Mouse (Mus musculus): ENCODE data around the gene Ndufb3. TPM values are rescaled to one million over a fixed set of nuclear protein-coding genes. Genes with fewer than 3 reads are reported as not detected.

The Ndufb3 gene
- polyA plus RNA-seq (2012; ENCODE audit: low replicate concordance): 2.1 and 5.0 TPM in 2 replicates

GRCm38 (mm10) chr1:58586171-58586997 lies at the start of gene Ndufb3, which contains the start of gene Fam126b:
TSS of gene Ndufb3 (plus strand) at chr1:58586384.
TSS of gene Fam126b (minus strand) at chr1:58586323.

Other genes with a start within 250 kb of the Ndufb3 start
- gene Bzw1, start 193.5 kb upstream of the Ndufb3 start, polyA plus RNA-seq (2012; ENCODE audit: low replicate concordance): 2.6 and 13.4 TPM in 2 replicates
- gene Clk1, start 162.3 kb upstream of the Ndufb3 start, polyA plus RNA-seq (2012; ENCODE audit: low replicate concordance): 13.8 and 19.6 TPM in 2 replicates
- 0.64 and 4.4 TPM in 2 replicates for gene Nif3l1, start 141.2 kb upstream of the Ndufb3 start, polyA plus RNA-seq (2012; ENCODE audit: low replicate concordance)
- gene Ppil3, start 140.9 kb upstream of the Ndufb3 start, polyA plus RNA-seq (2012; ENCODE audit: low replicate concordance): 2.8 and 4.9 TPM in 2 replicates
- gene Orc2, start 81.3 kb upstream of the Ndufb3 start, polyA plus RNA-seq (2012; ENCODE audit: low replicate concordance): 8.3 and 14.8 TPM in 2 replicates
- gene Fam126b, start 61 bp upstream of the Ndufb3 start, polyA plus RNA-seq (2012; ENCODE audit: low replicate concordance): 2.1 and 7.2 TPM in 2 replicates
- not detected in 2 replicates for gene Als2cr12, start 109.6 kb downstream of the Ndufb3 start, polyA plus RNA-seq (2012; ENCODE audit: low replicate concordance)
- gene Cflar, start 125.1 kb downstream of the Ndufb3 start, polyA plus RNA-seq (2012; ENCODE audit: low replicate concordance): 3.6 and 17.0 TPM in 2 replicates
- gene Casp8, start 209.0 kb downstream of the Ndufb3 start, polyA plus RNA-seq (2012; ENCODE audit: low replicate concordance): 4.7 and 7.9 TPM in 2 replicates